Mouse (Mus musculus) heart, embryonic 13.5 days (tissue): Measurements from ENCODE around the gene Tmem256. TPM values are rescaled to one million over a fixed set of nuclear protein-coding genes. Genes with fewer than 3 reads are reported as not detected.

ENCODE experiments used
- ATAC-seq: fragments of 200-750 bp; cut with Nextera tagmentation; 2 replicates; pipeline ENCODE4 v1.8.0; 2017; ENCODE audit warnings: moderate TSS enrichment; ENCODE audit not compliant: insufficient number of reproducible peaks, low FRiP score, low TSS enrichment; ENCODE audit errors: extremely low read depth
- H3K27ac ChIP-seq: fragments of 300-500 bp; sonication (generic); replicated peaks from 2 replicates; pipeline ENCODE4 v1.5.1; 2015; ENCODE audit warnings: moderate library complexity, mild to moderate bottlenecking, inconsistent platforms
- H3K27me3 ChIP-seq: fragments of 300-500 bp; sonication (generic); replicated peaks from 2 replicates; pipeline ENCODE4 v1.6.1; 2015; ENCODE audit warnings: mild to moderate bottlenecking, inconsistent platforms
- H3K36me3 ChIP-seq: fragments of 300-500 bp; sonication (generic); 2 replicates; pipeline ENCODE4 v1.6.1; 2015; ENCODE audit warnings: mild to moderate bottlenecking, inconsistent platforms
- H3K4me1 ChIP-seq: fragments of 300-500 bp; sonication (generic); 2 replicates; pipeline ENCODE4 v1.6.1; 2015; ENCODE audit warnings: inconsistent platforms
- H3K4me2 ChIP-seq: fragments of 300-500 bp; sonication (generic); 2 replicates; pipeline ENCODE4 v1.6.1; 2015; ENCODE audit warnings: inconsistent platforms, mild to moderate bottlenecking, moderate library complexity
- H3K4me3 ChIP-seq: fragments of 300-500 bp; sonication (generic); 2 replicates; pipeline ENCODE4 v1.5.1; 2015; ENCODE audit warnings: moderate library complexity, mild to moderate bottlenecking, inconsistent platforms
- H3K9ac ChIP-seq: fragments of 300-500 bp; sonication (generic); 2 replicates; pipeline ENCODE4 v1.6.1; 2015; ENCODE audit warnings: inconsistent platforms, mild to moderate bottlenecking, moderate library complexity
- H3K9me3 ChIP-seq: fragments of 300-500 bp; sonication (generic); 2 replicates; pipeline ENCODE4 v1.6.1; 2016; ENCODE audit warnings: inconsistent platforms
- WGBS: fragments of 180-500 bp; shearing (Covaris S2); methylation state at CpG from one replicate; pipeline ENCODE4 v1.1.7; 2015; ENCODE audit warnings: mixed read lengths; 5-methylcytosine and 5-hydroxymethylcytosine counted together
- polyA plus RNA-seq: library from polyadenylated mRNA; unstranded; fragments of >200 nt; fragmentation: Nextera tagmentation; extraction: Ambion mirVana; gene quantifications from 2 replicates; pipeline ENCODE4 v1.2.1, GENCODE M21; 2015

Gene Tmem256
- 330 and 361 TPM in 2 replicates for polyA plus RNA-seq

- peak; percentile 90 for ATAC-seq
- H3K4me2 ChIP-seq: peak within 1 kb of the TSS; percentile 88
- H3K4me1 ChIP-seq: peaks cover 50% of the 10 kb centered on the region
- peak within 1 kb of the TSS; percentile 85 for H3K27ac ChIP-seq
- H3K9ac ChIP-seq: peak within 1 kb of the TSS; percentile 84
- peaks cover 40% of the 10 kb centered on the region for H3K27me3 ChIP-seq
- peak within 1 kb of the TSS; percentile 64 for H3K4me3 ChIP-seq
- under 1% methylated on average over 34 of the region's 34 CpGs for WGBS
- H3K36me3 ChIP-seq: 0 out of 2 replicates have a peak, but pooled peaks cover 3% of the 10 kb centered on the region
- no peaks in the 10 kb centered on the region for H3K9me3 ChIP-seq
Measured at GRCm38 (mm10) chr11:69837952-69838713, at the start of gene Tmem256. Tmem256 (plus strand) TSS chr11:69838514.

- Histone ChIP-seq H3K27ac (no peak overlapping the region), H3K4me1 (peaks cover 18% of the 10 kb centered on the region; the same call in 1 of the 2 replicates), H3K4me2 (no peak overlapping the region), H3K9ac (no peak overlapping the region), H3K27me3 (peaks cover 8% of the 10 kb centered on the region; the same call in 1 of the 2 replicates), H3K36me3 (no peaks in the 10 kb centered on the region), H3K9me3 (no peaks in the 10 kb centered on the region), H3K4me3 (no peak overlapping the region)
- ATAC-seq: no peak
- 45% methylated on average over 5 of the region's 5 CpGs for WGBS
Measured at GRCm38 (mm10) chr11:69789431-69789830, 48.9 kb upstream of the Tmem256 start.

DNA sequence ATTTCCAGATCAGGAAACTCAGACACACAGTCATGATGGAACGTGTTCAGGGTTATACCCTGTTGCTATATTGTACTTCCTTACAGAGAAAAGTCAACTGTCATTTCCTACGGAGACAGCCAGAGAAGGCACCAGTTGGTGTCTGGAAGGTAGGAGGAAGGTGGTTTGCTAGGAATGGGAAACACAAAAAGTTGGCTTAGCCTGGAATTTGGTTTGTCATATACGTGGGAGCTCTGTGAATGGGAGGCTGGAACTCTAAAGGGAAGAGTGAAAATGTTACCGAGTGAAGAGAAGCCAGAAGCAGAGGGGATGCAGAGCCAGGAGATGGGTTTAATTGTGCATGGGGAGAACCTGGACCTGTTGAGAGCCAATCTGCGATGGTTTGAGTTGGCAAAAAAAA lies 46.9 kb upstream of the Tmem256 start:
- no peaks in the 10 kb centered on the region for H3K36me3 ChIP-seq
- H3K27me3 ChIP-seq: peaks cover 11% of the 10 kb centered on the region
- peaks cover 21% of the 10 kb centered on the region for H3K4me1 ChIP-seq
- no peak overlapping the region for H3K27ac ChIP-seq
- H3K4me2 ChIP-seq: no peak overlapping the region
- ATAC-seq: no peak
- 70% methylated on average over 5 of the region's 5 CpGs for WGBS
- no peaks in the 10 kb centered on the region for H3K9me3 ChIP-seq
- H3K9ac ChIP-seq: no peak overlapping the region
- no peak overlapping the region for H3K4me3 ChIP-seq

DNA sequence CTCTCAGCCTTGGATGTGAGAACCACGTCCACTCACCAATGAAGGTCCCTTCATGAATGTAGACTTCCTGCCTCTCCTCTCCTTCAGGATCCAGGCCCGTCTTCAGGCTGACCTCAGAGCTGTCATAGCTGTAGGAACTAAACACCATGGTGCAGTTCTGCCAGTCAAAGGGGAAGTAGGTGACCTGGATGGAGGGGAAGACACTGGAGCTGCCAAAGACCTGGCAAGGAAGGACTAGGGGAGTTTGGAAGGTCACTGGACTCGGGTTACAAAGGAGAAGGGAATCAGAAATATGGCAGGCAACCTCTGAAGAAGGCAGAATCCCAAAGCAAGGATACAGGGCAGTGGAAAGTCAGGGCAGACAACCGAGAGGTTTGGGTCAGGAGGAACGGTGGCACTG lies 44.9 kb upstream of the Tmem256 start:
- 61% methylated on average over 5 of the region's 5 CpGs for WGBS
- no peak overlapping the region for H3K27ac ChIP-seq
- H3K36me3 ChIP-seq: no peaks in the 10 kb centered on the region
- H3K4me1 ChIP-seq: peaks cover 21% of the 10 kb centered on the region
- H3K9me3 ChIP-seq: no peaks in the 10 kb centered on the region
- H3K4me3 ChIP-seq: no peak overlapping the region
- H3K9ac ChIP-seq: no peak overlapping the region
- peaks cover 28% of the 10 kb centered on the region for H3K27me3 ChIP-seq
- H3K4me2 ChIP-seq: no peak overlapping the region
- no peak for ATAC-seq

DNA sequence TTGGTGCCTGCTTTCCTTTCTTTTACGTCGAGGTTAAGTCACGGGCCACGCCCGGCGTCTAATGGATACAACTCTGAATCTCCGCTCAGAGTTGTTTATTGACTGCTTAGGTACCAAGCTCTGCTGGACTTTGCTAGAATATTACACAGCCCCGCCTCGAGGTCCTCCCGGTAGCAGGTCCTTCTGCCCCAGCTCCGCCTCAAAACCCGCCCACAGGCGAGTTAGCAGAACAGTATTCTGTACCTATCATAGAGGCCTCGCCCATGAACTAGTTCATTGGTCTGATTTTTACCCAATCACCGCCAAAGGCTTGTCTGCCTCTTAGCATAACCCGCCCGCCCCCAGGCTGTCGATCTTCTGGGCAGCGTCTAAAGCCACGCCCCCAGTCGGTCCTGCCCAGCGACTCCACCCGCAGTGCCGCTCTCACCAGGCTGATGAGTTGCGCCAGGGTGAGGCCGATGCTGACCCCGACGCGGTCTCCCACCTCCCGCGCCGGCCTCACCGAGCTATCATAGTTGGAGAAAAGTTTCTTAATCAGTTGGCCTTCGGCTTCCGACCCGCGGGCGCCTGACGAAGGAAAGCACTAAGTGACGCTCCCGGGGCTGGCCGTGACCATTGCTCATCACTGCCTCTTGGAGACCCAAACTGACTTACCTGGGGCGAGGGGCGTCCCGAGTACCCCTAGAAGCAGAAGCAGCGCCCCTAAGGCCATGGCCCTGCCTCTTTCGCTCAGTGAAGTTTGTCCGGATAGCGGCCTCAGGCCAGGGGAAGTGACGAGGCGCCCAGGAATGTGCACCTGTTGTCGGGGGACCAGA lies 42.9 kb upstream of the Tmem256 start, which contains the start of gene Chrnb1:
Chrnb1 (minus strand) TSS at position 776 of the 815 bp plus-strand sequence.
- H3K4me2 ChIP-seq: peak within 1 kb of the TSS; percentile 99
- peaks cover 32% of the 10 kb centered on the region for H3K4me1 ChIP-seq
- peak; percentile 97 for ATAC-seq
- H3K9ac ChIP-seq: peak within 1 kb of the TSS; percentile 80
- peak within 1 kb of the TSS; percentile 57 for H3K27ac ChIP-seq
- H3K9me3 ChIP-seq: no peaks in the 10 kb centered on the region
- peak within 1 kb of the TSS; percentile 64 for H3K4me3 ChIP-seq
- no peaks in the 10 kb centered on the region for H3K36me3 ChIP-seq
- H3K27me3 ChIP-seq: peaks cover 40% of the 10 kb centered on the region
- 1% methylated on average over 52 of the region's 52 CpGs for WGBS

GRCm38 (mm10) chr11:69795983-69796435 lies 42.3 kb upstream of the Tmem256 start:
- 4% methylated on average over 13 of the region's 13 CpGs for WGBS

DNA sequence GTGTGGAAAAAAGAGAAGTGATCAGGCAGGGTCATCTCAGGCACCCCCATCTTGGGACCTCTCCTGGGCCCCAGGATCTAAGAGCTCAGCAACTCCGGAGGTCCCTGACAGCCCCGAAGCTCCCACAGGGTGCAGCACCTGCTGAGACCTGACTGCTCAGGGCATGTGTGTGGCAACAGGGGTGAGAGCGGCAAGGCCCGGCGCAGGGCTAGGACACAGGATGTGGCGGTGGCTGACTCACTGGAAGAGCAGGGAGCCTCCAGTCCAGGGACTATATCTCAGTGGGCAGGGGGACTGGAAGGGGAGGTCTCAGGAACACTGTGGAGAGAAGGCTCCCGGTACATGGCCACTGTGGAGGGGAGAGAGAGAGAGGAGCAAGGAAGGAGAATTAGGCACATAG lies 40.4 kb upstream of the Tmem256 start:
- Histone ChIP-seq H3K9me3 (no peaks in the 10 kb centered on the region), H3K4me2 (no peak overlapping the region), H3K27ac (no peak overlapping the region), H3K36me3 (no peaks in the 10 kb centered on the region), H3K4me3 (no peak overlapping the region), H3K4me1 (peaks cover 53% of the 10 kb centered on the region), H3K9ac (no peak overlapping the region), H3K27me3 (peaks cover 62% of the 10 kb centered on the region)
- ATAC-seq: no peak
- WGBS: 66% methylated on average over 7 of the region's 7 CpGs

More at GRCm38 (mm10) chr11:69795983-69796435, 42.3 kb upstream of the Tmem256 start:
- Histone ChIP-seq H3K36me3 (no peaks in the 10 kb centered on the region), H3K27me3 (peaks cover 45% of the 10 kb centered on the region), H3K4me3 (peak overlapping the region; percentile 64), H3K9ac (peak overlapping the region; percentile 80), H3K27ac (no peak overlapping the region), H3K4me2 (peak overlapping the region; percentile 99), H3K9me3 (no peaks in the 10 kb centered on the region), H3K4me1 (peaks cover 38% of the 10 kb centered on the region)
- no peak for ATAC-seq

GRCm38 (mm10) chr11:69799394-69800137 lies 38.7 kb upstream of the Tmem256 start:
- Histone ChIP-seq H3K4me1 (peaks cover 67% of the 10 kb centered on the region), H3K27ac (no peak overlapping the region), H3K36me3 (no peaks in the 10 kb centered on the region), H3K27me3 (peaks cover 68% of the 10 kb centered on the region), H3K9me3 (no peaks in the 10 kb centered on the region), H3K4me3 (peak overlapping the region; percentile 67), H3K9ac (peak overlapping the region; percentile 87), H3K4me2 (peak overlapping the region; percentile 82)
- no peak for ATAC-seq
- WGBS: 25% methylated on average over 12 of the region's 12 CpGs

GRCm38 (mm10) chr11:69800138-69800391 lies 38.2 kb upstream of the Tmem256 start:
- Histone ChIP-seq H3K36me3 (no peaks in the 10 kb centered on the region), H3K4me2 (peak overlapping the region; percentile 82), H3K27ac (peak overlapping the region; percentile 78), H3K9ac (peak overlapping the region; percentile 87), H3K4me1 (peaks cover 69% of the 10 kb centered on the region), H3K4me3 (peak overlapping the region; percentile 67), H3K9me3 (no peaks in the 10 kb centered on the region), H3K27me3 (peaks cover 72% of the 10 kb centered on the region)
- ATAC-seq: no peak
- 2% methylated on average over 11 of the region's 11 CpGs for WGBS

- Histone ChIP-seq H3K27ac (peak overlapping the region; percentile 78), H3K9me3 (no peaks in the 10 kb centered on the region), H3K36me3 (no peaks in the 10 kb centered on the region), H3K4me3 (peak overlapping the region; percentile 67), H3K9ac (peak overlapping the region; percentile 87), H3K27me3 (peaks cover 78% of the 10 kb centered on the region), H3K4me2 (peak overlapping the region; percentile 82), H3K4me1 (peaks cover 72% of the 10 kb centered on the region)
- under 1% methylated on average over 36 of the region's 36 CpGs for WGBS
- 0 out of 2 replicates have a peak, but pooled peaks have one; percentile 2 for ATAC-seq
Measured at GRCm38 (mm10) chr11:69800392-69801197, 37.7 kb upstream of the Tmem256 start.
